ENCODE assay signal across 1 mouse cellular context in the genomic region with DNA sequence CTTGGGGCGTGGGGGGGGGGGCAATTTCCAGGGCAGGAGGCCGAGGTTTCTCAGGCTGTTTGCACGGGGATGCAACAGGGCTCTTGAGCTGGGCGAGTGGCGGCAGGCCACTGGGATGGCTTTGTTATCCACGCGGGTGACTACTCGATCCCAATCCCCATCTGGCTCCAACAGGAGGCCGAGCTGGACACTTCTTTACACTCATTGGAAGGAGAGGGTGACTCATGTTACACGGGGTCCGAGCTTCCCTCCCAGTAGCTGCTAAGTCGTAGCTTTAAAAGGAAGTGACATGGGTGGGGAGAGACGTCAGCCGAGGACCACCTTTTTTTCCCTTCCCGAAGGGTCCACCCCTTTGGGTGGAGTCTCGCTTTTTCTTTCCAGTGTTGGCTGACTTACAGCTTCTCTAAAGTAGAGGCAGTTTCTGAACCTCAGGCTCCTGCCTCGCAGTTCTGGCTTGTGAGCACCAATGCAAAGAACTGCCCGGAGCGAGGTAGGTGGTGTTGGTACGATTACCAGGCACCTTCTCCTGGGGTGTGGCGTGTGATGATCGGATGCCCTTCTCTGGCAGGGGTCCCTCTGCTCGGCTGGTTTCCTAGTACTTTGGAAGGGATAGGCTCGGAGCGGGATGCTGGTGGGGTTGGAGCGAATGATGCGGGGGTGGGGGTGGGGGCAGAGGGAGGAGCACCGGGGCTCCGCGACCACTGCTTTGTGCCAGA.
TF ChIP-seq lines count a peak whose summit lies in the region.

No protein-coding gene starts in this region.

TF ChIP-seq in MEL, 35 proteins besides CTCF, POLR2A, EP300 and RAD21 (continued from another document):
- TF ChIP-seq ELF1 (IDR thresholded peaks at IDR 0.05; ENCODE audit: low read depth, low read length) (peak; percentile 38; the same call in 1 of the 2 replicates), CHD2 (IDR thresholded peaks at IDR 0.05; ENCODE audit: low read length) (no peak), SIN3A (IDR thresholded peaks at IDR 0.05; ENCODE audit: low read length) (no peak; the same call in 1 of the 2 replicates), MAX (IDR thresholded peaks at IDR 0.05; ENCODE audit: low read length) (peak; percentile 67), CHD1 (IDR thresholded peaks at IDR 0.05; ENCODE audit: low read depth, low read length) (no peak), BHLHE40 (IDR thresholded peaks at IDR 0.05; ENCODE audit: borderline replicate concordance, low read depth, low read length) (no peak), SMC3 (IDR thresholded peaks at IDR 0.05; ENCODE audit: low read depth, low read length) (no peak), MEF2A (IDR thresholded peaks at IDR 0.05; ENCODE audit: extremely low read depth, insufficient replicate concordance, low read depth, low read length, poor library complexity, severe bottlenecking) (no peak), TBP (IDR thresholded peaks at IDR 0.05; ENCODE audit: low read depth, low read length) (peak; percentile 85), ZMIZ1 (IDR thresholded peaks at IDR 0.05; ENCODE audit: low read depth, low read length) (peak; percentile 82), HCFC1 (IDR thresholded peaks at IDR 0.05; ENCODE audit: low read depth, low read length) (peak; percentile 66)
TF ChIP-seq in MEL: peak in this region for 13.
